Mouse (Mus musculus): Measurements from ENCODE around the gene Zfhx3.

Zfhx3 gene

GRCm38 (mm10) chr8:108870371-108870770 lies 927.9 kb downstream of the Zfhx3 start:
- DNase-seq, result no peak

- DNase-seq, result no peak
These were observed 933.3 kb downstream of the Zfhx3 start for GRCm38 (mm10) chr8:108875722-108876121.

GRCm38 (mm10) chr8:108880101-108880500 lies 937.7 kb downstream of the Zfhx3 start:
- no peak for DNase-seq

- DNase-seq, result no peak
These were observed 938.9 kb downstream of the Zfhx3 start for GRCm38 (mm10) chr8:108881336-108881735.

- no peak for DNase-seq
These were observed 939.6 kb downstream of the Zfhx3 start for GRCm38 (mm10) chr8:108882073-108882472.

- DNase-seq, result no peak
These were observed 940.9 kb downstream of the Zfhx3 start for GRCm38 (mm10) chr8:108883381-108883780.

- DNase-seq, result no peak
These were observed 942.5 kb downstream of the Zfhx3 start for GRCm38 (mm10) chr8:108884947-108885346.

- DNase-seq, result peak; percentile 43 to 58
These were observed 943.0 kb downstream of the Zfhx3 start for GRCm38 (mm10) chr8:108885450-108885849.

- DNase-seq, result no peak
These were observed 943.4 kb downstream of the Zfhx3 start for GRCm38 (mm10) chr8:108885861-108886260.

GRCm38 (mm10) chr8:108886599-108887255 lies 944.3 kb downstream of the Zfhx3 start:
- DNase-seq, result peak; percentile 80 to 88

GRCm38 (mm10) chr8:108887256-108887615 lies 944.8 kb downstream of the Zfhx3 start:
- no peak for DNase-seq

- DNase-seq, result no peak
These were observed 945.4 kb downstream of the Zfhx3 start for GRCm38 (mm10) chr8:108887890-108888289.

- no peak for DNase-seq
These were observed 946.5 kb downstream of the Zfhx3 start for GRCm38 (mm10) chr8:108888924-108889323.

GRCm38 (mm10) chr8:108889406-108889805 lies 947.0 kb downstream of the Zfhx3 start:
- no peak for DNase-seq

- peak; percentile 31 to 63 for DNase-seq
These were observed 951.8 kb downstream of the Zfhx3 start for GRCm38 (mm10) chr8:108894287-108894686.

- peak; percentile 88 to 90 for DNase-seq
These were observed 954.3 kb downstream of the Zfhx3 start for GRCm38 (mm10) chr8:108896468-108897346.

GRCm38 (mm10) chr8:108897347-108898100 lies 955.1 kb downstream of the Zfhx3 start:
- no peak for DNase-seq

- no peak for DNase-seq
These were observed 956.9 kb downstream of the Zfhx3 start for GRCm38 (mm10) chr8:108899251-108899771.

GRCm38 (mm10) chr8:108900541-108900940 lies 958.1 kb downstream of the Zfhx3 start:
- no peak for DNase-seq

- no peak for DNase-seq
These were observed 958.8 kb downstream of the Zfhx3 start for GRCm38 (mm10) chr8:108901208-108901607.

- DNase-seq, result no peak
These were observed 961.1 kb downstream of the Zfhx3 start for GRCm38 (mm10) chr8:108903550-108903949.

GRCm38 (mm10) chr8:108904288-108904971 lies 962.0 kb downstream of the Zfhx3 start:
- DNase-seq, result no peak

Data from kidney, postnatal 25 days (tissue).